Mouse (Mus musculus): ENCODE measurements around the gene Uvrag. TPM values are rescaled to one million over a fixed set of nuclear protein-coding genes. Genes with fewer than 3 reads are reported as not detected.

The Uvrag gene
- total RNA-seq (2021) = 10 to 100 TPM; 38.6 to 43.1 TPM

DNA sequence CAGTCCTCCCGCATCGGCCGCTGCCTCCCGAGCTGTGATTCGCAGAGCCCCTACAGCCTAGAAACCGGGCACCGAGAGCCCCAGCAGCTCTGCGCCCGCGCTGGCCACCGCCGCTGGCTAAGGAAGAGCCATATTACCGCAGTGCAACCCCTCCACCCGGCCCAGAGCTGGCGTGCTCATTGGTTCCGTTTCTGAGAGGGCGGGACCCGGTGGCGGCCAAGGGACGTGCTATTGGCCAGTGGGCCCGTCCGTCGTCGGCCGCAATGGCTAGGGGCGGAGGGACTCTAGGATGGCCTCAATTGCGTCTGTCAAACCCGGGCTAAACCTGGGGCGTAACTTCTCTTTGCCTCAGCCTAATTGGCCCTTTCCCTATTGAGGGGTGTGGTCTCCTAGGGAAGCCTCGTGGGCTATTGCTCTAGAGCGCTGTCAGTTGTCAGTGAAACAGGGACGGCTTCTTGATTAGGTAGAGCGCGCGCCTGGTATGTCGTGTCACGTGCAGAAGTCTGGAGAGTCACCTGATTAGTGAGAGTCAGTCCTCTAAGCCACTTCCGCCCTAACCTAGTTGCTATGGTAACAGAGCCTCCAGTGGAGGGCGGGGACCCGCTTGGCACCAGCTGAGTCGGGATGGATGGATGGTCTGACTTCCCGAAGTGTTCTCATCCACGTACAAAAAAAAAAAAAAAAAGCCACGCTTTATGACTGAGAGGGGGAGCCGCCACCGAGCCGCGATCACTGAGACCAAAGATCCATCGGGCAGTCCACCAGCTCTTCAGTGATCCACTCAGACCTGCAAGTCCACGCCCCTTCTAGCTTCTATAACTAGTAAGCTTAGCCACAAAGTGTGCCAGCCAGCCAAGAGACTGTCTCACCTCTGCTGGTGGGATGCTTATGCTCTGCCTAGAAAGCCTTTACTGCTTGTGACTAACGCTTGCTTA is at the start of gene Uvrag:
Gene Uvrag, minus strand, starts transcription at position 158 of the 935 bp plus-strand sequence.
- peak; percentile 97 to 99 for DNase-seq (ENCODE audit: extremely low spot score in 1 of 2, low spot score in 1 of 2)

DNA sequence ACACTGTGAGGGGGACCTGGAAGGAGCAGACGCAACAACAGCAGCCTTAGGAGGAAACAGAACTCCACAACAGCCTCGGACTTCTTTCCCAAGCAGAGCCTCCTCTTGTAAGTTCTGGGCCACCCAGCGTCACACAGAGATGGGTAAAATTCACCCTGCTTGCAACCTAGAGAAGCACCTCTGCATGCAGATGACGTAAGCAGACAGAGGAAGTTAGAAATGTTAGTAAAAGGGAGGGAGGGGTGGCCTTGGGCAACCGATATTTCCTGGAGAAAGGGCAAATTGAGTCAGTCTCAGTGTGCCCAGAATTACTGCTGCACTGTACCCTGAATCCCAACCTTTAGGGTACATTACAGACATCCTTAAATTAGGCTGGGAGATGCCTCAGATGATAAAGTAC is 48.9 kb upstream of the Uvrag start:
- DNase-seq (ENCODE audit: extremely low spot score in 1 of 2, low spot score in 1 of 2) = no peak

DNA sequence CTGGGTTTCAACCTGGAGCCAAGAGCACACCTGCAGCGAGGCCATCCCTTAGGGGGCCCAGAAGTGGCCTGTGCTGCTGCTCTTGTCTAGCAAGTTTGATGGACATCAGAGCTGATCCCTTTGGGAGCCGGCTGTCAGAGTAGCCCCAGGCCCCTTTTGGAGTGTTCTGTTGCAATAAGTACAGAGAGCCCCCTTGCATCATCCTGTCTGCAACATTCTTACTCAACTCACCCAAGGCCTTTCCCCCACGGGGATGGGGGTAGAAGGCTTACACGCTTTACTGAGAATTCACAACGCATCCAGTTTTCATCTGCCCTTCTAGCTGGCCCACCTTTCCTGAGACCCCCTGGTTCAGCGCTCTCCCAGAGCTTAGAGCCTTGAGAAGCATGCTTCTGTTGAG is 47.7 kb upstream of the Uvrag start:
- DNase-seq (ENCODE audit: extremely low spot score in 1 of 2, low spot score in 1 of 2) = no peak

DNA sequence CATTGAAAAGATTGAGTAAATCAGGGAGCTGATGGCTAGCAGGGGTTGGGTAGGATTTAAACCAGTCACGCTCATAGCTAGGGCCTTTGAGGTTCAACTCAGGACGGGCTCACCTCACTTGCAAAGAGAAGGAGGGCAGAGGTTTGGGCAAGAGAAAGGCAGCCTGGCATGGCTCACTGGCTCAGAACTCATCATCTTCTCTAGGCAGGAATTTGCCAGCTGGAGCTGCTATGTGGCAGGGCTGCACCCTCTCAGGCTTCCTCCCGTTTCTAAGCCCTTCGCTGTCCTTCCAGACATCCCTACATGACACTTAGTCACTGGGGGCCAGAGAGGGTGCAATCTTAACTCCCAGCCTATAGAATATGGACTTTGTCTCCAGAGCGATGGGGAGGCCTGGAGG is 46.5 kb upstream of the Uvrag start:
- no peak for DNase-seq (ENCODE audit: extremely low spot score in 1 of 2, low spot score in 1 of 2)

DNA sequence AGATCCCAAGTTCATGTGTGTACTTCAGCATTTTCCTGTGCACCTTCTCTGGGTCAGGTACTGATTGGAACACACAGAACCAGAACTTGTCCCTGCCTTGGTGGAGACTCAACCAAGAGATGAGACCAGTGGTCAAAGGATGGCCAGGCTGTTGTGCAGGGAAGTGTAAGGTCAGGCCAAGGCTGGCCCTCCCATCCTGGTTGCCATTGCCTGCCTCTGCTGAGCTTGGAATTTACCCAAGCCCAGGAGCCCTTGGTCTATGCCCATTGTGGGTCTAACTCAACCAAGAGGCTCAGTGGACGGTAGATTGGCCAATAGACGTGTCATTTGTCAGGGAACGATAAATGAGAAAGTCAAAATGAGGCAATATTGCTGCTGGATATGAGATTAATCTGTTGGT is 44.5 kb upstream of the Uvrag start:
- no peak for DNase-seq (ENCODE audit: extremely low spot score in 1 of 2, low spot score in 1 of 2)

DNA sequence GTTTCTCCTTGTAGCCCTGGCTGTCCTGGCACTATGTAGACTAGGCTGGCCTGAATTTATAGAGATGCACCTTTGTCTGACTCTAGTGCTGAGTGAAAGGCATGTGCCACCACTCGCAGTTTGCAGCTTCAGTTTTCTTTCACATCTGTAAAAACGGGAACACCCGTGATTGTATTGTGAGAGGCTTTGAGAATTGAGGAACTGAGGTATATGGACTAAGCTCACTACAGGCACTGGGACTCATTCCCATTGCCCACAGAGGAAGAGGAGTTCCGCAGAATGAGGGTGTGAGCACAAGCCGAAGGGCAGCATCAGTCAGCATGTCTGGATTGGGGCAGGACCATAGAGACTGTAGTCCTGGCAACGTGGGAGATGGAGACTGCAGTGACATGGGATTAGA is 42.8 kb upstream of the Uvrag start:
- no peak for DNase-seq (ENCODE audit: extremely low spot score in 1 of 2, low spot score in 1 of 2)

DNA sequence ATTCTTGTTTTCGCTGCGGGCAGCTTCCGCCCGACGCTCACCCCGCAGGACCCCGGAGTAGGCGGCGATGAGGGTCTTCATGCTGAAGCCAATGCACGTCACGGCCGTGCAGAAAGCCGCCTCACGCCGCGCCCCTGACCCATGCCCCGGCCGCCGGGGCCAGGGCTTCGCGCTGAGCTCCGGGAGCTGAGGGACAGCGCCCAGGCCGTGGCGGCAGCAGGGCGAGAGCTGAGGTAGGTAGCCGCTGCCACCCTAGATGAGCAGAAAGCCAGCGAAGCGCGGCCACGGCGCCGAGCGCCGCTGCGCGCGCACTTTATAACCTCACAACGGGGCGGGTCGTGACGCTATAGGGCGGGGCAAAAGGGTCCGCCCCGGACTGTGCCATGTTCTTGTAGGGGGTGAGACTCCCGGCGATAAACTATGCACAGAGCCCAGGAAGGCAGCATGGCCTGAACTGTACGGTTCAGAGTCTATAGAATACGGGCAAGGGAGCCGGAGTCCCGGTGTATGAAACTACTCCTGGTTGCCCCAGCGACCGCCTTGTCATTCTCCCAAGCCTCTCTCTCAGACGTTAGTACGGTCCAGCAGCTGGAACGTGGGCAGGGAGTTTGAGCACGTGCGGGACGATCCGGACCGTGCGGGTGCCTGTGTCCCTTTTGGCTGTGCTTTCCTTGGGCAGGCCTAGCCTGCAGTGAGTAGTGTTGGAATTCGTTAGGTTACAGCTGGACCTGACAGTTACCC is 41.7 kb upstream of the Uvrag start, which contains the start of gene Dgat2:
Gene Dgat2, minus strand, starts transcription at position 288 of the 741 bp plus-strand sequence.
- DNase-seq (ENCODE audit: extremely low spot score in 1 of 2, low spot score in 1 of 2) = peak; percentile 91 to 95

DNA sequence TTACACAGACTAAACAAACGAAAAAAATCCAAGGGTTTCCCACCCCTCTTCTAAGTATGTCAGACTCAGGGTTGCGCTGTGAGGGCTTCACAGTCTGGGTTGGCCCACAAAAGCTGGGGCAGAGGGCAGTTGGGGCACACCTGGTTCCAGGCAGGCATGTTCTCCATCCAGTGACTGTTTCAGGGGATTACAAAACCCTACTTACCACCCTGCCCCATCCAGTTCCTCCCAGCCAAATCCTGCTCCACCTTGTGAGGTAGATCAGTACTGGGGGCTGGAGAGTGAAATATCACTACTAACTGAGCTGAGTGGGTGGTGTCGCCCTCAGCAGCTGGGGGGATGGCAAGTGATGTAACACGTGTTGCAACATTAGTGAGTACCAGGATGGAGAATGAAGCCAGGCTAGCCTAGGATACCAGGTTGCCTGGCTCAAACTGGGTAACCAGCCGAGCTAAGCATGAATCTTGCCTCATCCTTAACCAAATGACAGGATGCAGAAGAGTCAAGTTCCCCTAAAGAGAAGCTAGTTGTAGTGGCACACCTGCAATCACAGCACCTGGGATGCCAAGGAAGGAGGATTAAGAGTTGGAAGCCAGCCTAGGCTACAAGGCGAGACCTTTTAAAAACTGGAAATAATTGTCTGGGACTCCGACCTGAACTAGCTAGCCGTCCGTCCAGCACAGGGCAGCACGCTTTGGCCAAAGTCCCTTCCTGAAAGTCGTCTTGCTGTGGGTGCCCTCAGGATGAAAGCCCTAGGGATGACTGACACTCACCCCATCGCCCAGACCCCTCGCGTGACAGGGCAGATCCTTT is 40.9 kb upstream of the Uvrag start:
- no peak for DNase-seq (ENCODE audit: extremely low spot score in 1 of 2, low spot score in 1 of 2)

DNA sequence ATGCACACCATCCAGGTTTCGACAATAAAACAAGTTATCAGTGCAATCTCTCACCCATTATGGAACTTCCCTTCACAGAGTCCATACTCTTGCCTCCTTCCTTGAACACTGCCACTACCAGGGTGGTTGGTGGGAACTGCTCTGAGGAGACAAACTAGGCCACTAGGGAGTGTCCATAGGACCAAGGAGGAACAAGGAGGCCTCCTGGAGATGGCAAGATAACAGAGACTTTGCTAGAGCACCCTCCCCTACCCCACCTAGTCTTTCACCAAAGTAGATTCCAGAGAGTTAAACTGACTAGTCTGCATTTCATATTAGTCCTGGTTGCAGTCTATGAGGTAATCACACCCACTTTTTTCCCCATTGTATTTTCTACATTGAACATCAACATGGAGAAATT is 39.2 kb upstream of the Uvrag start:
- DNase-seq (ENCODE audit: extremely low spot score in 1 of 2, low spot score in 1 of 2) = no peak

DNA sequence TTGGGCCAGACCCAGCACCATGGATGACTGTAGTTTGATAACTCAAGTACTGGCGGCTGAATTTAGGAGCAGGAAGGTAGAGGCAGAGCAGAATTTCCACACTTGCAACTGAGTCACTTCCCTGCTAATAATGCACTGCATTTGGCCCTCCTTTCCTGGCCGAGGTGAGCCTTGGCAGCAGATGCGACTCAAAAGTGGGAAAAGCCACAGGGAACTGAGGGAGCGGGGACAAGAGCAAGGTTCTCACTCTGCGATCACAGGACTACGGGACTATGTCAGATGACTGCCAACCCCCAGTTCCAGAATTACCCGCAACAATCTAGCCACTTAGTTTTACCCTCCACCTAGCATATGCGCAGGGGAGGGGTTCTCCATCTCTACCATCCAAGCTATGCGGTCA is 38.3 kb upstream of the Uvrag start:
- DNase-seq (ENCODE audit: extremely low spot score in 1 of 2, low spot score in 1 of 2) = no peak

DNA sequence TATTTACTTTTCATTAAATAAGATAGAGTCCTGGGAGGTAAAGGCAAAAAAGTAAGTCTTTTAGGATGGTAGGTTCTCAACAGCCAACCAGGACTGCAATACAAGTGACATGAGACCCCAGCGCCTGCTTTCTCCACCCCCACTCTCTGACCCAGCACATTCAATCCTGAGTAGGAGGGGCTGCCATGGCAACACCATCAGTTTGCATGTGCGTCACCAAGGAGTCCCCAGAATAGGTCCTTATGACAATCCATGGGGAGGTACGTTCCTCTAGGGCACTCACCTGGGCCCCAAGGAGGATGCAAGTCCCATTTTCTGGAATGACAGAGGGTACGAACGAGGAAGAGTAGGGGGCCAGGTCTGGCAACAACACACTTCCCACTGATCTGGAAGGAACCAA is 36.4 kb upstream of the Uvrag start:
- DNase-seq (ENCODE audit: extremely low spot score in 1 of 2, low spot score in 1 of 2) = no peak

DNA sequence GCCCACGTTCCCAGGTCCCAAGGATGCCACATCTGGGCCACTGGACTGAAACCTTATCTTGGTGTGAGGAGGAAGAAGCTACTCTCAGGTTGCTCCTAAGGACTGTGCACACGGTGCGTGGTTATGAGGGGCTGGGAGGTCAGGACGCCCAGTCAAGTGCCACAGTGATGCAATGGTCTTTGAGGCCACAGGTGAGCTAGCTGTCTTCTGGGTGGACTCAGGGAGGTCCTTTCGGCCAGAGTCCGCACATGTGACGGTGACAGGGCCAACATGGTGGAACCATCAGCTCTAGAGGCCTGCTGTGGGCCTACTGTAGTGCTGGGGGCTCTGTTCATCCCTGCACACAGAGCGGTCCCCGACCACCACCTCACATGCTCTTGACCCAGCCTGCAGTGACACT is 34.7 kb upstream of the Uvrag start:
- DNase-seq (ENCODE audit: extremely low spot score in 1 of 2, low spot score in 1 of 2) = no peak

DNA sequence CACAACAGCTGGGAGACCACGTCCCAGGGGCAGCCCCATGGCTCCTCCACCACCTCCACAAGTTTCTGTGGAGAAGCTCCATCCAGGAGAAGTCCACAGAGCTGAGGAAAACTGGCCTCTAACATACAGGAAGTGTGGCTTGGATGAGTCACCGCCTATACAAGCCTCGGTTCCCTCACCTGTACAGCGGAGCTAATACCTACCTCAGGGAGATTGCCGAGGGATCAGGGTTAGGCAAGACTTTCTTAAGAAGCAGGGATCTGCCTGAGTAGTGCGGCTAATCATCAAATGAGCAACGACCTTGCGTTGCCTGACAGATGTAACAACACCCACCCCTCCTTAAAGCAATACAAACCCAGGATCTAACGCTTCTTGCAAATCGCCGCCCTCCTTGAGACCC is 34.2 kb upstream of the Uvrag start:
- no peak for DNase-seq (ENCODE audit: extremely low spot score in 1 of 2, low spot score in 1 of 2)

DNA sequence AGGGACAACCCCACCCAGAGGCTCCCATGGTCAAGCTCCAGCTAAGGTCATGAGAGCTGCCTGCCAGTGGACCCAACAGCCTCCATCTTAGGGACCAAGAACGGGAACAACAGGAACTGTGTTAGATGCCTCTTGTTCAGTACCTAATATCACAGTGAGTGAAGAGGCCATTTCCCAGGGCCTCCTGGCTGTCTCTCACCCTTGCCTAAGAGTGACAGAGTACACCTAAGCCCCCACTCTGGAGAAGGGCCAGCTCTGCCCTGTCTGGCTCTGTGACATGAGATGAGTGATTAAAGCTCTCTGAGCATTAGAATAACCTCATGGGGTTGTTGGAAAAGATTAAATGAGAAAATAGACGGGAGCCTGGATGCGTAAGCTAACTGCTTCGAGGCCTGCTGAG is 33.1 kb upstream of the Uvrag start:
- DNase-seq (ENCODE audit: extremely low spot score in 1 of 2, low spot score in 1 of 2) = no peak

DNA sequence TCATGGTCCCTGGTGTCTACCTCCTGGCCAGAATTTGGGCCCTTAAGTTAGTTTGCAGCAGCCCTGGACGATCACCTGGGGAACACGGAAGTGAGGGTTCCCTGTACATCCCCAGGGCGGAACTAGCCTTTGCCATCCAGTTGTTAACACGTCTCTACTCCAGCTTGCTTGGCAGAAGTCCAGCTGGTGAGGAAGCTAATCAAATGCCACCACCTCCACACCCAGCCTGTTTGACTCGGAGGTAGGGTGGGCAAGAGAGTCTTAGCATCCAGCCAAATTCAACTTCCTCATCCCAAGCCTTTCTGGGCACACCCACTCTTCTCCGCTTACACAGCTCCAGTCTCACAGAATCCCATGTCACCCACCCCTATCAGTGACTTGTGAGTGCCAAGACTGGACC is 32.0 kb upstream of the Uvrag start:
- DNase-seq (ENCODE audit: extremely low spot score in 1 of 2, low spot score in 1 of 2) = no peak

DNA sequence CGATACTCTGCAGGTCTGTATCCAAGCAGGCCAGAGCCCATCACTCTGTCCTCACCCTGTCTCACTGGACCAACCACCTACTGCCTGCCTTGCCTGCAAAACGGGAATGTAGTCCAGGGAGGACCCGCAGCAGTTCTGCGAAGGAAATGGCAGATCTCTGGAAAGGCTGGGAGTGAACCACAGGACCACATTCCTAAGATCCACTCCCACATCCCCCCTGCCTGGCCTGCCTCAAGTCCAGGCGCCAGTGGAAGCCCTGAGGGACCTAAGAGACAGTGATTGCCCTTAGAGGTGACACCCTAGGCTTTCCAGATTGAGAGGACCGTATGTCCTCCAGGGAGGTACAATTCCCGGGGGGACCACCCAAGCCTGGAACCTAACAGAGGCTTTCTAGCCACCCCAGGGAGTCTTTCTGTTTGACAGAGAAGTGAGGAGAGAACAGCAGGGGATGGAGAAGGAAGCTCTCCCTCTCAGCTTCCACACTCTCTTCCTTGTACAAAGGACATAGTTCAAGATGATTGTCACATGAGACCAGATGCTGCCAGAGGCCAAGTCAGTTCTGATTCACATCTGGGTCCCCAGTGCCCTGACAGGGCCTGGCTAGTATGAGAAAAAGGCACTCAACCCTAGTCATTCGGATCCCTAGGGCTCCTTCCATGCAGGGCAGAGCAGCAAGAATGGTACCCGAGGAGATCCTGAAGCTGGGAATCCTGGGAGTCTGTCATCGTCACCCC is 31.0 kb upstream of the Uvrag start:
- DNase-seq (ENCODE audit: extremely low spot score in 1 of 2, low spot score in 1 of 2) = no peak

DNA sequence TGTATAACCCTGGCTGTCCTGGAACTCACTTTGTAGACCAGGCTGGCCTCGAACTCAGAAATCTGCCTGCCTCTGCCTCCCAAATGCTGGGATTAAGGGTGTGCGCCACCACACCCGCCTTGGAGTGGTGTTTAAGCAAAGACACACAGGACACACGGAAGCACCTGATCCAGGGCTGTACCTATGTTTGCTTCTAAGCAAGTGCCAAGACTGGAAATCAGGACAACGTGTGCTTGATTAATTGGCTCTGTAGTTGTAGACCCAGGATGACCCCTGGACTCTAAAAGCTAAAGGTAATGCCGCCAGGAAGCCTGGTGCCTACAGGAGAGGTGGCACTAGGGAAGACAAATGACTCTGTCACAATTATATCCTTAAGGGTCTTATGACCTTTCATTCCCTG is 29.6 kb upstream of the Uvrag start:
- DNase-seq (ENCODE audit: extremely low spot score in 1 of 2, low spot score in 1 of 2) = no peak

DNA sequence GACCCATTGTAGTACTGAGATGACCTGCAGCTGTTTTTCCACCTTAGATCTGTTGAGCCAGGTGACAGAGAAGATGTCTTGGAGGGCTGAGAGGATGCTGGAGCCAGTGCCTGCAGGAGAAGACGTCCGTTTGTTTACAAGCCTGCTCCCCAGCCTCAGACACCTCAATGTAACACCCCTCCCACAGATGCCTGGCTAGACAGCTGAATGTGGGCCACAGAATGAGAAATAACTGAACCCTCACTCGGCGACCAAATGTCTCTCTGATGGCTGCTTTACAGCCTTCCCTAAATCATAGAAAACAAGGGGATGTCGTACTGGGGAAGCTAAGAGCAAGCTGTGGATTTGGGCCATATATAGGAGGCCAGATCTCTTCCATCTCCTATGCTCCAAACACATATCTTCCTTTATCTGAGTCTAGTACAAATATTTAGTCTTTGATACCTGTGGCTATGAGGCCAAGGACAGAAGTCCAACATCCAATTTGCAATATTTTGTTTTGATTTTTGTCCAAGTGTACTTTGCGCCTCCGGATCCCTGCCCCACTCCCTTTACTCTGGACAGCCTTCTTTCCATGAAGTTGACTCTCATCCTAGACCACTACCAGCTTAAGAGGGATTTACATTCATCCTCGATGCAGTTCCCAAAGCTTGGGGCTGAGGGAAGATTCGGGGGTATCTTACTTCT is 28.9 kb upstream of the Uvrag start:
- DNase-seq (ENCODE audit: extremely low spot score in 1 of 2, low spot score in 1 of 2) = no peak

DNA sequence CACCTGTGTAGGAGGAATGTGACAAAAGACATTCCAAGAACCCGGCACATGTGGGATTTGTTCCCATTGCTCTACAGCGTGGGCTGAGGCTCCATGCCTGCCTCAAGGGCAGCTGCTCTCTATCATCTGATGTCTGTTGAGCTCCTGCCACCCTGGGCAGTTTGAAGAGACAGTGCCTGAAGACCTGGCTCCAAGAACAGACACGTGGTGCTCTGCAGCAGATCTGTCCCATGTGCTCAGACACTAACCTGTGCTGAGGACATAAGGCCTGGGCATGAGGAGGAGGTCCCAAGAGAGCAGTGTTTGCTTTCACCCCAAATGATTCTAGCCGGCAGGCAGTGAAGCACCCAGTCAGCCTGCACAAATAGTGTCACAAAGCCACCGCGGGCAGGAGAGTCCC is 27.8 kb upstream of the Uvrag start:
- DNase-seq (ENCODE audit: extremely low spot score in 1 of 2, low spot score in 1 of 2) = no peak

DNA sequence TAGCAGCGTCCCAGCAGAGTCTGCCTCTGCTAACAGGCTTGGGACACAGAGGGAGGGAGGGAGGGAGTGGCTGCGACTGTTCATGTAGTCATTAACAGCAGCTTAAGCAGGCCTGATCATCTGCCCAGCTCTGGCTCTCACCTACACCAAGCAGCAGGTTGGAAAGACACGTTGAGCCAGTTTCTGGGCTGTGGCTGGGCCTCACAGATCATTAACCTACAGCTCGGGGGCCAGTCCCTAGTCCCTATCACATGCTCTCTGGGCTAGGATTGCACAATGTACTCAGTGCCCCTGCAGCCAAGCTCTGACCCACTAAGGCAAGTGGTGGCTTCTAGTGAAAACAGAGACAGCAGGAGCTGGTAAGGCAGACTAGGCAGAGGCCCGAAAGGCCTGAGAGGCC is 27.0 kb upstream of the Uvrag start:
- DNase-seq (ENCODE audit: extremely low spot score in 1 of 2, low spot score in 1 of 2) = no peak
